Comparison of ENCODE assay signal across 8 mouse cellular contexts in the genomic region with DNA sequence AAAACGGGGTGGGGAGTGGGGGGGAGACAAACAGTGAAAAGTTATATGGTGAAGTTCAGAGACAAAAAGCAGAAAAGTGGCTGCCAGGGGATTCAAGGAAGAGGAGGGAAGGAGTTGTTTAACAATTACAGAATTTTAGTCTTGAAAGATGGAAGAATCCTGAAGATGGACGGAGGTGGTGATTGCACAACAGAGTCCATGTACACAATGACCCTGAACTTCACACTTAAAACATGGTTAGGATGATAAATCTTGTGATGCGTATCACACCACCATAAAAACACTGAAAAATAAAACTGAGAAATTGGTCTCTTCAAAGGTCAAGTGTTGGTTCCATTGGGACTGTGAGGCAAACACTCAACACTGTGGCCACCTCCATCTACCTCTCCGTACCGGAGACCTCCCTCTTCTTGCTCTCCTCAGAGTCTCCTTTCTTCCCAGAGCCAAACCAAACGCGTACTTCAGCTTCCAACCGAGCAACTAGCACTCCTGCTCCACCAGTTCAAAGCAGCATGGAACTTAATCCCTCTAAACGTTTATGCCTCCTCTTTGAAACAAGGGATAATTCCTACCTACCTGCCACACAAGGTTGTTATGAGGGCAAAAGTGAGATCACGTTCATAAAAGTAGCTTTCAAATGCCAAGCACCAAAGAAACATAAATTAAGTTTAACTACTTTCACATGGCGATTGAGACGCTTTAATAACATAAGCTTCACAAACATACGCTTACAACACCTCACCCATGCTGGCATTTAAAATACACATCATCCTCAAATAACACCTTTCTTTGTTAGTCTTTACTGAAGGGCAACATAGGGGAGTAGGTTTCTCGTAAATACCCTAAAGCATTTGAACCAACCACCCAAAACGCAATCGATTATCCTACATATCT. TPM values are rescaled to one million over a fixed set of nuclear protein-coding genes. Genes with fewer than 3 reads are reported as not detected.
A peak's percentile ranks its signal among the peaks of the same experiment; 100 is the strongest.
DNase-seq lines count a peak whose midpoint lies in the region; ATAC-seq and TF ChIP-seq lines count a peak whose summit lies in the region.

No protein-coding gene starts in this region.

- peak overlapping the region; percentile 94 for H3K9ac ChIP-seq in embryonic facial prominence, embryonic 13.5 days
- H3K9ac ChIP-seq in hindbrain, postnatal 0 days (replicated peaks; ENCODE audit: low read length), result peak overlapping the region; percentile 98

- H3K27me3 ChIP-seq in embryonic facial prominence, embryonic 13.5 days, result no peaks in the 10 kb centered on the region
- no peaks in the 10 kb centered on the region for H3K27me3 ChIP-seq in hindbrain, postnatal 0 days (ENCODE audit: insufficient read depth, low read length)
- no peaks in the 10 kb centered on the region for H3K27me3 ChIP-seq in myocyte (ENCODE audit: control insufficient read depth, insufficient read depth, insufficient read length)

- peak overlapping the region; percentile 91 for H3K4me3 ChIP-seq in layer of hippocampus, adult 2 months
- peak overlapping the region; percentile 89 for H3K4me3 ChIP-seq in embryonic facial prominence, embryonic 13.5 days
- H3K4me3 ChIP-seq in hindbrain, postnatal 0 days (ENCODE audit: low read length), result peak overlapping the region; percentile 93
- peak overlapping the region; percentile 67 for H3K4me3 ChIP-seq in myocyte

- no peaks in the 10 kb centered on the region for H3K36me3 ChIP-seq in embryonic facial prominence, embryonic 13.5 days
- H3K36me3 ChIP-seq in hindbrain, postnatal 0 days (ENCODE audit: insufficient read depth, low read length), result no peaks in the 10 kb centered on the region
- H3K36me3 ChIP-seq in myocyte (ENCODE audit: control insufficient read depth, insufficient read depth), result no peaks in the 10 kb centered on the region

- H3K79me2 ChIP-seq in myocyte (ENCODE audit: control insufficient read depth, insufficient read depth), result peaks cover 60% of the 10 kb centered on the region

- no peak for TF ChIP-seq CTCF in layer of hippocampus, adult 2 months (conservative IDR thresholded peaks at IDR 0.05)
- TF ChIP-seq CTCF in hindbrain, postnatal 0 days (IDR thresholded peaks at IDR 0.05; ENCODE audit: low read depth), result no peak

- H3K27ac ChIP-seq in layer of hippocampus, adult 2 months, result peak overlapping the region; percentile 97
- no peak overlapping the region; the same call in 1 of the 2 replicates for H3K27ac ChIP-seq in embryonic facial prominence, embryonic 13.5 days
- H3K27ac ChIP-seq in hindbrain, postnatal 0 days, result peak overlapping the region; percentile 99

- peak overlapping the region; percentile 68 for H3K4me2 ChIP-seq in embryonic facial prominence, embryonic 13.5 days
- H3K4me2 ChIP-seq in hindbrain, postnatal 0 days (ENCODE audit: low read depth, low read length), result peak overlapping the region; percentile 83
- H3K4me2 ChIP-seq in myocyte (ENCODE audit: low read depth), result peak overlapping the region; percentile 86

- DNase-seq in layer of hippocampus, adult 2 months (ENCODE audit: low spot score in 2 of 2), result no peak
- no peak for DNase-seq in layer of hippocampus, postnatal 25 days (ENCODE audit: extremely low spot score in 1 of 2, low spot score in 1 of 2)
- no peak for DNase-seq in hindbrain, postnatal 0 days (ENCODE audit: low spot score)
- no peak for DNase-seq in adrenal gland, adult 8-10 months
- no peak for DNase-seq in MN1 (ENCODE audit: low spot score)
- no peak for DNase-seq in cerebellum, postnatal 4 days (ENCODE audit: low spot score in 2 of 2)

- H3K4me1 ChIP-seq in embryonic facial prominence, embryonic 13.5 days, result peaks cover 14% of the 10 kb centered on the region
- no peaks in the 10 kb centered on the region; the same call in 1 of the 2 replicates for H3K4me1 ChIP-seq in hindbrain, postnatal 0 days (ENCODE audit: insufficient read depth, low read length)

- peak overlapping the region; percentile 100 for H3ac ChIP-seq in myocyte (ENCODE audit: control insufficient read depth, insufficient read length)

- H3K9me3 ChIP-seq in embryonic facial prominence, embryonic 13.5 days, result no peaks in the 10 kb centered on the region
- H3K9me3 ChIP-seq in hindbrain, postnatal 0 days (ENCODE audit: low read length), result no peaks in the 10 kb centered on the region

- no peak for TF ChIP-seq POLR2A in myocyte (IDR thresholded peaks at IDR 0.05; ENCODE audit: insufficient read length, low read depth)

- ATAC-seq in embryonic facial prominence, embryonic 13.5 days (ENCODE audit: insufficient number of reproducible peaks, insufficient read depth, low FRiP score, low TSS enrichment, low read depth), result no peak
- ATAC-seq in hindbrain, postnatal 0 days, result 0 out of 2 replicates have a peak, but pooled peaks have one; percentile 1

- WGBS in embryonic facial prominence, embryonic 13.5 days, result 27% methylated on average over 16 of the region's 16 CpGs
- 36% methylated on average over 16 of the region's 16 CpGs for WGBS in hindbrain, postnatal 0 days

TF ChIP-seq in myocyte, 11 proteins besides CTCF, POLR2A, EP300 and RAD21:
- no peak for TF ChIP-seq MAX (IDR thresholded peaks at IDR 0.05; ENCODE audit: low read depth)
- no peak for TF ChIP-seq REST (IDR thresholded peaks at IDR 0.05; ENCODE audit: insufficient read depth, insufficient read length)
- 0 out of 2 replicates have a peak, but pooled peaks have one; percentile 7 for TF ChIP-seq CEBPB (IDR thresholded peaks at IDR 0.05; ENCODE audit: insufficient read depth, poor library complexity, severe bottlenecking)

RNA-seq across cellular contexts. Expression of a gene that starts 2.1 kb away (rescaled TPM):
- total RNA-seq in layer of hippocampus, adult 2 months (2021), result 100 to 1,000 TPM; 117 to 120 TPM
- total RNA-seq in layer of hippocampus, postnatal 25 days (2021), result 100 to 1,000 TPM; 116 to 132 TPM
- 27.3 and 33.6 TPM in 2 replicates for polyA plus RNA-seq in embryonic facial prominence, embryonic 13.5 days (2015; fragmentation: Nextera tagmentation; extraction: Ambion mirVana)
- 53.0 and 55.8 TPM in 2 replicates for total RNA-seq in hindbrain, postnatal 0 days (2014; rRNA removed)
- polyA plus RNA-seq in hindbrain, postnatal 0 days (2015; fragmentation: Nextera tagmentation; extraction: Ambion mirVana), result 33.5 and 36.6 TPM in 2 replicates
- polyA plus RNA-seq in myocyte (2012; fragmentation: generic; extraction: Trizol), result 22.4 TPM
- total RNA-seq in adrenal gland, adult 8-10 months (2022), result 100 to 1,000 TPM; 142 to 177 (median 168) TPM

RNA-seq across cellular contexts. Expression of a gene that starts 33.0 kb away (rescaled TPM):
- total RNA-seq in layer of hippocampus, adult 2 months (2021), result 10 to 100 TPM; 51.3 to 53.1 TPM
- 10 to 100 TPM; 40.8 to 42.0 TPM for total RNA-seq in layer of hippocampus, postnatal 25 days (2021)
- 1.2 and 1.4 TPM in 2 replicates for polyA plus RNA-seq in embryonic facial prominence, embryonic 13.5 days (2015; fragmentation: Nextera tagmentation; extraction: Ambion mirVana)
- 4.1 and 4.2 TPM in 2 replicates for total RNA-seq in hindbrain, postnatal 0 days (2014; rRNA removed)
- polyA plus RNA-seq in hindbrain, postnatal 0 days (2015; fragmentation: Nextera tagmentation; extraction: Ambion mirVana), result 1.8 and 2.3 TPM in 2 replicates
- polyA plus RNA-seq in myocyte (2012; fragmentation: generic; extraction: Trizol), result not detected
- 10 to 100 TPM in 2 of 4 experiments, 1 to 10 TPM in 2; 4.3 to 11.6 (median 8.5) TPM for total RNA-seq in adrenal gland, adult 8-10 months (2022)
